ENCODE assay signal across 25 mouse cellular contexts in the genomic region with DNA sequence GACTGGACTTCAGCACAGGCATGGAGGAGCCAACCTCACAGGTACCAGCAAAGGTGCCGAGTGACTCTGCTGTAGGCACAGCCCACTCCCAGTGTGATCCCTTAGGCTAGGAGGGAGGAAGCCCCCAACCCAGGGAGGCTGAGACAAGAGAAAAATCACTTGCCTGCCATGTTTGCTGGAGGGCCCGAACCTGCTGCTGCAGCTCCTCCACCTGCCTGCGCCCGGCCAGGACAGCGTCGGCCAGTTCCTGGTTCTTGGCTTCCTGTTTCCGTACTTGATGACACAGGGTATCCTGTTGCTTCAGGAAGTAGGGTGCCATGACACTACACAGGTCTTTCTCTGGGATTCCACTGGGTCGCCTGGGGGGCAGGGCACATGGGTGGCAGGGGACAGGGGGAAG. TPM values are rescaled to one million over a fixed set of nuclear protein-coding genes. Genes with fewer than 3 reads are reported as not detected.
DNase-seq lines count a peak whose midpoint lies in the region; ATAC-seq and TF ChIP-seq lines count a peak whose summit lies in the region.
"Had no signal": no experiment of that assay in that cellular context is flagged by ENCODE, and none has a peak within 500 bp of the region (broad histone marks: within the 10 kb centered on the region; RNA-seq: fewer than 3 reads in every experiment).

No protein-coding gene starts in this region.

- H3K9me3 ChIP-seq in CH12.LX (replicated peaks; ENCODE audit: low read length), result peaks cover 2% of the 10 kb centered on the region
- H3K9me3 ChIP-seq: embryonic facial prominence, embryonic 12.5 days; forebrain, embryonic 15.5 days; hindbrain, embryonic 13.5 days had no signal

- peaks cover 13 to 40% of the 10 kb centered on the region in 2 experiments for H3K4me1 ChIP-seq in CH12.LX (ENCODE audit: control insufficient read depth in 1 of 2, insufficient read depth in 2 of 2)
- H3K4me1 ChIP-seq: embryonic facial prominence, embryonic 12.5 days; forebrain, embryonic 15.5 days; hindbrain, embryonic 13.5 days had no signal

- TF ChIP-seq POLR2A in CH12.LX (IDR thresholded peaks at IDR 0.05; ENCODE audit: low read depth, low read length), result no peak

- H3K4me3 ChIP-seq in CH12.LX (replicated peaks in 1 of 3; ENCODE audit: low read depth in 2 of 3, low read length in 2 of 3, poor library complexity in 1 of 3), result peak overlapping the region in 2 of 3 experiments; percentile 4 to 38
- H3K4me3 ChIP-seq: embryonic facial prominence, embryonic 12.5 days; forebrain, embryonic 15.5 days; hindbrain, embryonic 13.5 days had no signal

- no peak for TF ChIP-seq CTCF in CH12.LX (conservative IDR thresholded peaks at IDR 0.05 in 1 of 2, IDR thresholded peaks at IDR 0.05 in 1 of 2; ENCODE audit: low read depth in 2 of 2, low read length in 2 of 2)

- H3K27ac ChIP-seq in CH12.LX (ENCODE audit: insufficient read depth, low read depth), result no peak overlapping the region
- H3K27ac ChIP-seq: embryonic facial prominence, embryonic 12.5 days; forebrain, embryonic 15.5 days; hindbrain, embryonic 13.5 days; hindbrain, postnatal 0 days had no signal

- ATAC-seq in granulocyte monocyte progenitor cell, adult 5-6 weeks (replicated peaks; ENCODE audit: poor library complexity, severe bottlenecking), result peak; percentile 33; the same call in 1 of the 2 replicates
- ATAC-seq: CD4-positive, CD25-positive, alpha-beta regulatory T cell, adult 4 months; forebrain, embryonic 15.5 days had no signal

- H3K79me2 ChIP-seq in CH12.LX (replicated peaks; ENCODE audit: control insufficient read depth, extremely low read depth, insufficient read depth, poor library complexity, severe bottlenecking), result no peaks in the 10 kb centered on the region

- H3K9ac ChIP-seq in CH12.LX (ENCODE audit: insufficient read depth, low read depth), result no peak overlapping the region
- H3K9ac ChIP-seq: embryonic facial prominence, embryonic 12.5 days; forebrain, embryonic 15.5 days; hindbrain, embryonic 13.5 days had no signal

- H3K27me3 ChIP-seq in CH12.LX (replicated peaks), result no peaks in the 10 kb centered on the region
- H3K27me3 ChIP-seq in splenic B cell, adult 2 months (ENCODE audit: control insufficient read depth, insufficient read depth, low read length, poor library complexity, severe bottlenecking), result no peaks in the 10 kb centered on the region
- H3K27me3 ChIP-seq: embryonic facial prominence, embryonic 12.5 days; forebrain, embryonic 15.5 days; hindbrain, embryonic 13.5 days had no signal

- peaks cover 23 to 85% of the 10 kb centered on the region in 2 experiments for H3K36me3 ChIP-seq in CH12.LX (replicated peaks in 1 of 2; ENCODE audit: control insufficient read depth in 1 of 2, insufficient read depth in 1 of 2, low read length in 1 of 2)
- H3K36me3 ChIP-seq in splenic B cell, adult 2 months (ENCODE audit: control insufficient read depth, insufficient read depth, low read length, poor library complexity, severe bottlenecking), result no peaks in the 10 kb centered on the region
- H3K36me3 ChIP-seq: forebrain, embryonic 15.5 days had no signal

- H3K4me2 ChIP-seq in CH12.LX (ENCODE audit: insufficient read depth, low read depth, poor library complexity, severe bottlenecking), result no peak overlapping the region
- H3K4me2 ChIP-seq: embryonic facial prominence, embryonic 12.5 days; forebrain, embryonic 15.5 days; hindbrain, embryonic 13.5 days had no signal

- no peak for TF ChIP-seq EP300 in CH12.LX (IDR thresholded peaks at IDR 0.05; ENCODE audit: low read length)

- in situ Hi-C loops in CH12.LX (cut with MboI; ENCODE audit: low pct_ligation_motif_present, low pct_unique_long_range_greater_than_20kb, low sequenced_read_pairs), result no loop called here

- peak; percentile 15 to 19 for DNase-seq in spleen, adult 18-20 months
- no peak for DNase-seq in spleen, postnatal 14 days (ENCODE audit: low spot score in 2 of 2)
- DNase-seq in CH12.LX (ENCODE audit: extremely low read depth), result peak; percentile 27
- peak; percentile 71 for DNase-seq in splenic B cell, adult 2 months (ENCODE audit: low read depth, low spot score)
- DNase-seq in gastrocnemius, adult 8-10 months (ENCODE audit: low spot score in 2 of 2), result no peak
- DNase-seq in right cerebral cortex, adult 18-20 months, result no peak
- DNase-seq: adrenal gland, postnatal 10 days; cerebellum, adult 11-12 months; cerebellum, adult 9-10 months; cerebellum, postnatal 25 days; gastrocnemius, postnatal 14 days; heart, postnatal 10 days; heart, postnatal 4 days had no signal

- no peak for TF ChIP-seq RAD21 in CH12.LX (IDR thresholded peaks at IDR 0.05; ENCODE audit: low read depth, low read length)

- dilution Hi-C loops in CH12.LX (cut with MboI; ENCODE audit: extremely low pct_ligation_motif_present, extremely low pct_unique_long_range_greater_than_20kb, low sequenced_read_pairs), result no loop called here

TF ChIP-seq in CH12.LX, 34 proteins besides CTCF, POLR2A, EP300 and RAD21:
- TF ChIP-seq ELF1 (IDR thresholded peaks at IDR 0.05; ENCODE audit: low read depth, low read length) (peak; percentile 59), HCFC1 (IDR thresholded peaks at IDR 0.05; ENCODE audit: low read depth, low read length) (no peak), MEF2A (IDR thresholded peaks at IDR 0.05; ENCODE audit: borderline replicate concordance, low read depth, low read length) (no peak), MAX (IDR thresholded peaks at IDR 0.05; ENCODE audit: low read length) (no peak), ZC3H11A (IDR thresholded peaks at IDR 0.05; ENCODE audit: low read depth, low read length) (no peak)

RNA-seq across cellular contexts. Expression of gene Bglap, which starts 11.5 kb away (rescaled TPM):
- not detected in 2 replicates for total RNA-seq in CH12.LX (2012; rRNA removed)
- total RNA-seq in CH12.LX (2014; rRNA removed), result not detected in 2 replicates
- polyA plus RNA-seq in CH12.LX (2012; ENCODE audit: insufficient read length, low read depth), result not detected in 2 replicates
- total RNA-seq in granulocyte monocyte progenitor cell, adult 5-6 weeks (2014; fragmentation: Nextera tagmentation), result not detected in 2 replicates
- total RNA-seq in granulocyte monocyte progenitor cell, adult 5-6 weeks (2017), result not detected in 2 replicates
- total RNA-seq in gastrocnemius, adult 8-10 months (2022), result not detected
- total RNA-seq: gastrocnemius, postnatal 14 days; heart, postnatal 10 days; heart, postnatal 4 days; hindbrain, postnatal 0 days; MEL had no signal
- polyA plus RNA-seq: CD4-positive, CD25-positive, alpha-beta regulatory T cell, adult 4 months; cortical plate, adult 2 months; embryonic facial prominence, embryonic 12.5 days; forebrain, embryonic 11.5 days; forebrain, embryonic 15.5 days; gonadal fat pad, adult 2 months; heart, embryonic 14.5 days; hindbrain, embryonic 13.5 days; hindbrain, postnatal 0 days had no signal

RNA-seq across cellular contexts. Expression of gene Pmf1, which starts 14.4 kb away (rescaled TPM):
- total RNA-seq in CH12.LX (2012; rRNA removed) (99.1 and 99.9 TPM in 2 replicates), CH12.LX (2014; rRNA removed) (102 and 104 TPM in 2 replicates)
- polyA plus RNA-seq in CH12.LX (2012; ENCODE audit: insufficient read length, low read depth), result 135 and 144 TPM in 2 replicates
- 115 and 122 TPM in 2 replicates for total RNA-seq in granulocyte monocyte progenitor cell, adult 5-6 weeks (2014; fragmentation: Nextera tagmentation)
- total RNA-seq in granulocyte monocyte progenitor cell, adult 5-6 weeks (2017), result 128 and 141 TPM in 2 replicates
- total RNA-seq in gastrocnemius, adult 8-10 months (2022), result 10 to 100 TPM; 15.5 to 18.5 (median 16.7) TPM

RNA-seq across cellular contexts. Expression of gene Bglap2, which starts 17.2 kb away (rescaled TPM):
- not detected in 2 replicates for total RNA-seq in CH12.LX (2012; rRNA removed)
- total RNA-seq in CH12.LX (2014; rRNA removed), result not detected in 2 replicates
- polyA plus RNA-seq in CH12.LX (2012; ENCODE audit: insufficient read length, low read depth), result not detected in 2 replicates
- not detected in 2 replicates for total RNA-seq in granulocyte monocyte progenitor cell, adult 5-6 weeks (2014; fragmentation: Nextera tagmentation)
- not detected in 2 replicates for total RNA-seq in granulocyte monocyte progenitor cell, adult 5-6 weeks (2017)
- total RNA-seq in gastrocnemius, adult 8-10 months (2022), result not detected
- total RNA-seq: adrenal gland, postnatal 4 days; gastrocnemius, postnatal 14 days; heart, postnatal 10 days; heart, postnatal 4 days; hindbrain, postnatal 0 days; MEL had no signal
- polyA plus RNA-seq: CD4-positive, CD25-positive, alpha-beta regulatory T cell, adult 4 months; cortical plate, adult 2 months; embryonic facial prominence, embryonic 12.5 days; forebrain, embryonic 11.5 days; forebrain, embryonic 15.5 days; gonadal fat pad, adult 2 months; heart, embryonic 14.5 days; hindbrain, embryonic 13.5 days; hindbrain, postnatal 0 days had no signal

RNA-seq across cellular contexts. Expression of gene Bglap3, which starts 23.2 kb away (rescaled TPM):
- total RNA-seq in CH12.LX (2012; rRNA removed) (0.59 and 1.0 TPM in 2 replicates), CH12.LX (2014; rRNA removed) (1.7 and 2.7 TPM in 2 replicates)
- 2.0 and 2.1 TPM in 2 replicates for polyA plus RNA-seq in CH12.LX (2012; ENCODE audit: insufficient read length, low read depth)
- not detected in 2 replicates for total RNA-seq in granulocyte monocyte progenitor cell, adult 5-6 weeks (2014; fragmentation: Nextera tagmentation)
- total RNA-seq in granulocyte monocyte progenitor cell, adult 5-6 weeks (2017), result not detected in 2 replicates
- not detected for total RNA-seq in gastrocnemius, adult 8-10 months (2022)
- total RNA-seq: gastrocnemius, postnatal 14 days; heart, postnatal 10 days; heart, postnatal 4 days; hindbrain, postnatal 0 days; MEL had no signal
- polyA plus RNA-seq: CD4-positive, CD25-positive, alpha-beta regulatory T cell, adult 4 months; forebrain, embryonic 11.5 days; forebrain, embryonic 15.5 days; heart, embryonic 14.5 days; hindbrain, embryonic 13.5 days had no signal

RNA-seq across cellular contexts. Expression of gene Slc25a44, which starts 29.2 kb away (rescaled TPM):
- total RNA-seq in CH12.LX (2012; rRNA removed) (8.9 and 11.5 TPM in 2 replicates), CH12.LX (2014; rRNA removed) (12.9 and 13.2 TPM in 2 replicates)
- polyA plus RNA-seq in CH12.LX (2012; ENCODE audit: insufficient read length, low read depth), result 15.9 and 17.5 TPM in 2 replicates
- total RNA-seq in granulocyte monocyte progenitor cell, adult 5-6 weeks (2014; fragmentation: Nextera tagmentation), result 13.1 and 13.5 TPM in 2 replicates
- 11.6 and 13.8 TPM in 2 replicates for total RNA-seq in granulocyte monocyte progenitor cell, adult 5-6 weeks (2017)
- total RNA-seq in gastrocnemius, adult 8-10 months (2022), result 10 to 100 TPM; 19.5 to 22.4 (median 21.5) TPM

Comparison
In these comparisons a context has a peak if more than half of its experiments do, and no peak if none do; other contexts are left out.
1. DNase-seq: peak in spleen, adult 18-20 months (2 of 2), CH12.LX (single experiment) and splenic B cell, adult 2 months (single experiment); none in spleen, postnatal 14 days (0 of 2), gastrocnemius, adult 8-10 months (0 of 2) and right cerebral cortex, adult 18-20 months (single experiment).
2. RNA of gene Pmf1, which starts 14.4 kb away (total RNA-seq): 115 to 141 TPM in granulocyte monocyte progenitor cell, adult 5-6 weeks and 99.1 to 104 TPM in CH12.LX; 15.5 to 18.5 TPM in gastrocnemius, adult 8-10 months; every median in the first group is over 4 times any median in the second.